Mouse (Mus musculus) limb, embryonic 12.5 days (tissue): Measurements from ENCODE around the gene Hoxa13. TPM values are rescaled to one million over a fixed set of nuclear protein-coding genes. Genes with fewer than 3 reads are reported as not detected.

ENCODE experiments used
- ATAC-seq: fragments of 200-750 bp; cut with Nextera tagmentation; 2 replicates; pipeline ENCODE4 v1.8.0; 2017; ENCODE audit warnings: low read depth, moderate TSS enrichment; ENCODE audit not compliant: insufficient number of reproducible peaks, insufficient read depth, low FRiP score, low TSS enrichment
- H3K27ac ChIP-seq: fragments of 300-500 bp; sonication (generic); 2 replicates; pipeline ENCODE4 v1.5.1; 2016; ENCODE audit warnings: mild to moderate bottlenecking, moderate library complexity
- H3K27me3 ChIP-seq: fragments of 300-500 bp; sonication (generic); 2 replicates; pipeline ENCODE4 v1.6.1; 2016; ENCODE audit warnings: mild to moderate bottlenecking, moderate library complexity
- H3K36me3 ChIP-seq: fragments of 300-500 bp; sonication (generic); 2 replicates; pipeline ENCODE4 v1.6.1; 2016; ENCODE audit warnings: mild to moderate bottlenecking, moderate library complexity
- H3K4me1 ChIP-seq: fragments of 300-500 bp; sonication (generic); replicated peaks from 2 replicates; pipeline ENCODE4 v1.6.1; 2016
- H3K4me2 ChIP-seq: fragments of 300-500 bp; sonication (generic); 2 replicates; pipeline ENCODE4 v1.6.1; 2016; ENCODE audit warnings: mild to moderate bottlenecking, moderate library complexity
- H3K4me3 ChIP-seq: fragments of 300-500 bp; sonication (generic); replicated peaks from 2 replicates; pipeline ENCODE4 v1.5.1; 2016; ENCODE audit warnings: mild to moderate bottlenecking
- H3K9ac ChIP-seq: fragments of 300-500 bp; sonication (generic); replicated peaks from 2 replicates; pipeline ENCODE4 v1.6.1; 2016; ENCODE audit warnings: mild to moderate bottlenecking, moderate library complexity
- H3K9me3 ChIP-seq: fragments of 300-500 bp; sonication (generic); 2 replicates; pipeline ENCODE4 v1.6.1; 2016; ENCODE audit warnings: mild to moderate bottlenecking, moderate library complexity
- WGBS: fragments of 180-500 bp; shearing (Covaris S2); methylation state at CpG from one replicate; pipeline ENCODE4 v1.1.7; 2016; 5-methylcytosine and 5-hydroxymethylcytosine counted together
- polyA plus RNA-seq: library from polyadenylated mRNA; unstranded; fragments of >200 nt; fragmentation: Nextera tagmentation; extraction: Ambion mirVana; gene quantifications from 2 replicates; pipeline ENCODE4 v1.2.1, GENCODE M21; 2016

The Hoxa13 gene
- polyA plus RNA-seq, 1 experiment from 2014 or later, result 34.1 TPM

GRCm38 (mm10) chr6:52233546-52234427 is 26.9 kb downstream of the Hoxa13 start:
- Histone ChIP-seq H3K36me3 (peaks cover 57% of the 10 kb centered on the region), H3K9ac (peak overlapping the region; percentile 100), H3K4me3 (peak overlapping the region; percentile 99), H3K27me3 (peaks cover 3% of the 10 kb centered on the region; the same call in 1 of the 2 replicates), H3K27ac (peak overlapping the region; percentile 100), H3K9me3 (no peaks in the 10 kb centered on the region), H3K4me2 (peak overlapping the region; percentile 96), H3K4me1 (peaks cover 24% of the 10 kb centered on the region)
- no peak for ATAC-seq
- under 1% methylated on average over 70 of the region's 70 CpGs for WGBS

- Histone ChIP-seq H3K36me3 (peaks cover 59% of the 10 kb centered on the region), H3K4me2 (peak overlapping the region; percentile 96), H3K4me1 (peaks cover 24% of the 10 kb centered on the region), H3K27me3 (peaks cover 3% of the 10 kb centered on the region; the same call in 1 of the 2 replicates), H3K27ac (peak overlapping the region; percentile 100), H3K4me3 (peak overlapping the region; percentile 99), H3K9me3 (no peaks in the 10 kb centered on the region), H3K9ac (peak overlapping the region; percentile 100)
- ATAC-seq, result no peak
- WGBS, result under 1% methylated on average over 23 of the region's 23 CpGs
Measured at GRCm38 (mm10) chr6:52232984-52233545, 27.6 kb downstream of the Hoxa13 start.

GRCm38 (mm10) chr6:52232568-52232965 is 28.1 kb downstream of the Hoxa13 start:
- WGBS, result under 1% methylated on average over 18 of the region's 18 CpGs
- H3K36me3 ChIP-seq, result peaks cover 59% of the 10 kb centered on the region
- H3K4me2 ChIP-seq, result peak overlapping the region; percentile 96
- H3K27ac ChIP-seq, result peak overlapping the region; percentile 100
- peaks cover 3% of the 10 kb centered on the region; the same call in 1 of the 2 replicates for H3K27me3 ChIP-seq
- peaks cover 24% of the 10 kb centered on the region for H3K4me1 ChIP-seq
- no peaks in the 10 kb centered on the region for H3K9me3 ChIP-seq
- peak overlapping the region; percentile 99 for H3K4me3 ChIP-seq
- ATAC-seq, result no peak
- peak overlapping the region; percentile 100 for H3K9ac ChIP-seq

GRCm38 (mm10) chr6:52231885-52232567 is 28.7 kb downstream of the Hoxa13 start:
- H3K36me3 ChIP-seq, result peaks cover 59% of the 10 kb centered on the region
- peak overlapping the region; percentile 100 for H3K9ac ChIP-seq
- ATAC-seq, result no peak
- peak overlapping the region; percentile 99 for H3K4me3 ChIP-seq
- peaks cover 23% of the 10 kb centered on the region for H3K4me1 ChIP-seq
- H3K9me3 ChIP-seq, result no peaks in the 10 kb centered on the region
- 2% methylated on average over 18 of the region's 18 CpGs for WGBS
- H3K4me2 ChIP-seq, result peak overlapping the region; percentile 96
- peak overlapping the region; percentile 100 for H3K27ac ChIP-seq
- H3K27me3 ChIP-seq, result peaks cover 3% of the 10 kb centered on the region; the same call in 1 of the 2 replicates

- Histone ChIP-seq H3K27me3 (no peaks in the 10 kb centered on the region; the same call in 1 of the 2 replicates), H3K36me3 (peaks cover 51% of the 10 kb centered on the region), H3K4me2 (peak within 1 kb of the TSS; percentile 96), H3K4me1 (peaks cover 14% of the 10 kb centered on the region), H3K27ac (peak within 1 kb of the TSS; percentile 100), H3K4me3 (peak within 1 kb of the TSS; percentile 99), H3K9ac (peak within 1 kb of the TSS; percentile 100), H3K9me3 (no peaks in the 10 kb centered on the region)
- WGBS, result under 1% methylated on average over 23 of the region's 36 CpGs
- ATAC-seq, result peak; percentile 46
Measured at GRCm38 (mm10) chr6:52230516-52231165, 30.0 kb downstream of the Hoxa13 start, which contains the start of gene Hoxa9. Hoxa9 (minus strand) TSS chr6:52231089.

- peak overlapping the region; percentile 78 for H3K4me3 ChIP-seq
- H3K36me3 ChIP-seq, result peaks cover 53% of the 10 kb centered on the region
- H3K9ac ChIP-seq, result peak overlapping the region; percentile 100
- H3K4me2 ChIP-seq, result peak overlapping the region; percentile 96
- H3K4me1 ChIP-seq, result peaks cover 7% of the 10 kb centered on the region; the same call in 1 of the 2 replicates
- ATAC-seq, result no peak
- H3K27me3 ChIP-seq, result no peaks in the 10 kb centered on the region
- H3K9me3 ChIP-seq, result no peaks in the 10 kb centered on the region
- under 1% methylated on average over 44 of the region's 44 CpGs for WGBS
- H3K27ac ChIP-seq, result peak overlapping the region; percentile 100
Measured at GRCm38 (mm10) chr6:52229558-52230416, 30.9 kb downstream of the Hoxa13 start.

GRCm38 (mm10) chr6:52228475-52229465 is 31.9 kb downstream of the Hoxa13 start:
- H3K27me3 ChIP-seq, result no peaks in the 10 kb centered on the region
- H3K27ac ChIP-seq, result peak overlapping the region; percentile 100
- under 1% methylated on average over 38 of the region's 38 CpGs for WGBS
- H3K36me3 ChIP-seq, result peaks cover 53% of the 10 kb centered on the region
- peak overlapping the region; percentile 96 for H3K4me2 ChIP-seq
- peaks cover 7% of the 10 kb centered on the region; the same call in 1 of the 2 replicates for H3K4me1 ChIP-seq
- no peak for ATAC-seq
- H3K4me3 ChIP-seq, result peak overlapping the region; percentile 78
- peak overlapping the region; percentile 100 for H3K9ac ChIP-seq
- H3K9me3 ChIP-seq, result no peaks in the 10 kb centered on the region

GRCm38 (mm10) chr6:52227470-52228222 is 33.0 kb downstream of the Hoxa13 start:
- Histone ChIP-seq H3K4me3 (peak overlapping the region; percentile 89), H3K4me2 (peak overlapping the region; percentile 96)
- WGBS, result 2% methylated on average over 11 of the region's 11 CpGs

More at GRCm38 (mm10) chr6:52227470-52228222, 33.0 kb downstream of the Hoxa13 start:
- Histone ChIP-seq H3K36me3 (peaks cover 44% of the 10 kb centered on the region), H3K4me1 (peaks cover 7% of the 10 kb centered on the region; the same call in 1 of the 2 replicates), H3K9ac (peak overlapping the region; percentile 100), H3K9me3 (no peaks in the 10 kb centered on the region), H3K27ac (peak overlapping the region; percentile 99), H3K27me3 (no peaks in the 10 kb centered on the region)
- no peak for ATAC-seq
